Mouse (Mus musculus): Measurements from ENCODE around the gene Marveld3. TPM values are rescaled to one million over a fixed set of nuclear protein-coding genes. Genes with fewer than 3 reads are reported as not detected.

Gene Marveld3
- 11.7 TPM for polyA plus RNA-seq (2021)

DNA sequence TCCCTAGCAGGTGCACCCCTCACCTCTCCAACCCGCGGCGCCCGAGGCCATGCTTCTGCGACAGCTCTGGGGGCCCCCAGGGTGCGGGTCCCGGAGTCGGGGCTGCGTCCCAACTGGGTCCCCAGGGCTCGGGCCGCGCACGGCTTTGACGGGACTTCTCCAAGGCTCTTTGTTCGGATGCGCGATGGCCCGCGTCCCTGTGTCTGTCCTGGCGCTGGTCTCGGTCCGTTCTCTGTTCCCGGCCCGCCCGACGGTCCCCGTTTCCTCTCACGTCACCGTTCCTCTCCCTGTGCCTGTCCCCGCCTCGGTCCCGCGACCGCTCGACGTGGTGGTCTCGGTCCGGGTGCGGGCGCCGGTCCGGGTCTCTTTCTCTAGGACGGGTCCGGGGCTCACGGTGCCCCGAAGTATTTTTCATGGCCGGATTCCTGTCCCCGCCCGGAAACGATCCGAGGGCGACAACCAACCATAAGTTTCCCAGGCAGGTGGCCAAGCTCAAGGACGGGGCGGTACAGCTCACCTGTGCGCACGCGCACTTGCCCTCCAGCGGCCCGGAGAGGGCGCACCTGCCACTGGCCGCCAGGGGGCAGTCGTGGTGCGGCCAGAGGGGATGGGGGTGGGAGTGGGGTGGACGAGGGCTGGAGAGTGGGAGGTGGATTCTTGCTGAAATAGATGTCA is at the start of gene Marveld3:
Gene Marveld3, minus strand, starts transcription at position 511 of the 675 bp plus-strand sequence.
- in situ Hi-C loops (cut with MboI; ENCODE audit: low pct_unique_long_range_greater_than_20kb) = no loop called here
- H3K27me3 ChIP-seq = no peaks in the 10 kb centered on the region
- CTCF ChIA-PET = interaction anchor here (1.0 to 5.0 kb wide), 6 partner anchors 8 to 120 kb away, joined by 3 to 19 read pairs (median 5); no protein-coding TSS in a partner anchor
- POLR2A ChIA-PET = interaction anchor here (0.6 to 1.5 kb wide), 2 partner anchors 42 to 109 kb away, joined by 4 read pairs; no protein-coding TSS in a partner anchor
- ATAC-seq (peak; percentile 19), DNase-seq (ENCODE audit: low read depth, low spot score) (no peak)
- TF ChIP-seq CTCF (IDR thresholded peaks at IDR 0.05) = peak; percentile 92

DNA sequence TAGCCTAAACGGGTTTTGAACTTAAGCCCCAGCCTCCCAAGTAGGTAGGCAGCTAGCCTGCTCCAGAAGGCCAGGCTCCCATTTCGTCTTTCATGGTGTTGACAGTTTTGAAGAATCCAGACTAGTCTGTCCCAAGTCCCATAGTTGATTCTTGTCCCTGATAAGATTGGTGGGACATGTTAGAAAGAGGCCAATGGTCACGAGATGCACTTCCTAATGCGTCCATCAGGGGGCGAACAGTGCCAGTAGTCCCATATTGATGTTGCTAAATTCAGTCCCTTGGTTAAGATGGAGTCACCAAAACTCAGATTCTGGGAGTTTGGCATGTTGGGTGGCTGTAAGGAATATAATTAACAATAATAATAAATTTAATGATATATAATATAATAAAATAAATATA is 48.9 kb upstream of the Marveld3 start:
- peak; percentile 70 for TF ChIP-seq CTCF (IDR thresholded peaks at IDR 0.05)
- peaks cover 15% of the 10 kb centered on the region for H3K27me3 ChIP-seq
- in situ Hi-C loops (cut with MboI; ENCODE audit: low pct_unique_long_range_greater_than_20kb) = no loop called here
- ChIA-PET CTCF (interaction anchor here (0.9 to 1.4 kb wide), 2 partner anchors 58 to 60 kb away, joined by 5 to 6 read pairs; no protein-coding TSS in a partner anchor), POLR2A (no interaction called here)
- DNase-seq (ENCODE audit: low read depth, low spot score) (no peak), ATAC-seq (no peak)

DNA sequence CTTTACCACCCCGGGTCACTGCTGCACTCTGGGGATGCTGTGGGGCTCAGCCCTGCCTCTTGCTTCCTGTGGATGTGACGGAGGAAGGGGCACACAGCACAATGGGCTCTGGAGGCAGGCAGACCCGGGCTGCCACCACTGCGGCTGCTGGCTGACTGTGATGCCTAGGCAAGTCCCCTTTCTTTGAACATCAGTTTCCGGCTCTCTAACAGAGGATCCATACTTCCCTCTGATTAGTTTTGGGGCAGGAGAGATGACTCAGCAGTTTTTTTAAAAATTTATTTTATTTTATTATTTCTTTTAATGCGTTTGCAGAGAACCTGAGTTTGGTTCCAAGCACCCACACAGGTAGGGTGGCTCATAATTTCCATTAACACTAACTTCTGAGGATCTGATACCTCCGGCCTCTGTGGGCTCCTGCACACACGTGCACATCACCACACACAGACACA is 47.0 kb upstream of the Marveld3 start:
- CTCF ChIA-PET = no interaction called here
- in situ Hi-C loops (cut with MboI; ENCODE audit: low pct_unique_long_range_greater_than_20kb) = no loop called here

DNA sequence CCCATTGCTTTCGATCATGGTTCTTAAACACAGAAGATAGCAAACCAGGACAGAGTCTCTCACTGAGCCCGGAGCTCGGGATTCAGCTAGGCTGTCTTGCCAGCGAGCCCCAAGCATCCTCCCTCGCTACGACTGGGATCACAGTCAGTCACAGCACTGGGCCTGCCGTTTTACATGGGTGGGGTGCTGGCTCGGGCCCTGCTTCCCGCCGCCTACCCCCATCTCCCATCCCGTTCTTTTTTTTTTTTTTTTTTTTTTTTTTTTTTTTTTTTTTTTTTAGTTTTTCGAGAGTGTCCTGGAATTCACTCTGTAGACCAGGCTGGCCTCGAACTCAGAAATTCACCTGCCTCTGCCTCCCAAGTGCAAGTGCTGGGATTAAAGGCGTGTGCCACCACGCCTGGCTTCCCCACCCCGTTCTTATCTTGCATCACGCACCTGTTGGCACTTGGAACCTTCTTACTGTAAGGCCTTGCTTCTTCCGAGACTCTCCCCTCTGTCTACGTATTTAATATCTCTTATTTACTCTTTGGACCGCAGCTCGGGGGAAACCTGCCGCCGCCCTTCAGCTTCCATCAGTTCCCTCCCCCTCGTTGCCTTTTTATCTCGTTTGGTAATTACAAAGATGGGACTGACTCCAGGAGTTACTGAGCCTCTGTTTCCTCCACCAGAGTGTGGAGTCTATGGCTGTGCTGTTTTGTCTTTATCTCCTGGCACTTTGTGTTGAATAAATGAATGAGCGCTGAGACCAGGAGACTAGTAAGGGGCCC is 46.4 kb upstream of the Marveld3 start:
- DNase-seq (ENCODE audit: low read depth, low spot score) (no peak), ATAC-seq (no peak)
- CTCF ChIA-PET = no interaction called here
- H3K27me3 ChIP-seq = peaks cover 9% of the 10 kb centered on the region
- no peak for TF ChIP-seq CTCF (IDR thresholded peaks at IDR 0.05)
- in situ Hi-C loops (cut with MboI; ENCODE audit: low pct_unique_long_range_greater_than_20kb) = no loop called here
- POLR2A ChIA-PET = no interaction called here

More for the DNA sequence above, 47.0 kb upstream of the Marveld3 start:
- H3K27me3 ChIP-seq = peaks cover 10% of the 10 kb centered on the region
- ATAC-seq = no peak
- no peak for DNase-seq (ENCODE audit: low read depth, low spot score)
- TF ChIP-seq CTCF (IDR thresholded peaks at IDR 0.05) = no peak
- POLR2A ChIA-PET = no interaction called here

DNA sequence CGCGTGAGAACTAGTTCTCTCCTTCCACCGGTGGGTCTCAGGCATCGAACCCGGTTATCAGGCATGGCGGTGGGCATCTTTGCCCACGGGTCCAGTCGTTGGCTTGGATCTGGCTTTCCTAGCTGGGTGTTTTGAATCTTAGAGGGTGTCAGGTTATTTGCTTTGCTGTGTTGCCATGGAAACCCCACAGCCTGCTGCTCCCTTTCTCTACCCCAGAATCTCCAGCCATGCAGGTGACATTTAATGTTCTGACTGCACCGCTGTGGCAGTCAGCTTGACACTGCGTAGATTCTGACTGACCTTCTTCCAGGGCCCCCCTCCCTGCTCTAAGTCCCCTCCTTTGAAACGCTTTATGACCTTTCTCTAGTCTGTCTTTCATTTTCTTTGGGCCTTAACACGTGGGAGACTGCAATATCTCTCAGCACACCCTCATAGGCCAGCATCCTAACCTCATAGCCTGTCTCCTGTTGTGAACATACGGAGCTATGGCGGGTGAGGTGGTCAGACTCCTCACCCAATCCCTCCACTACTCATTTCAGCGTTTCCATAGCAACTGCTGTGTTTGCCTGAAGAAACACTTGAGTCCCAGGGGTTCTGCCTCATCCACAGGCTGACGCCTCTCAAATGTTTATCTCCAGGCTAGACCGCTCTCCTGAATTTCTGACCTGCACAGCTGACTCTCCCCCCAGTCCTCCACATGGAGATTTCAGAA is 44.5 kb upstream of the Marveld3 start:
- ATAC-seq = no peak
- TF ChIP-seq CTCF (IDR thresholded peaks at IDR 0.05) = no peak
- in situ Hi-C loops (cut with MboI; ENCODE audit: low pct_unique_long_range_greater_than_20kb) = no loop called here
- H3K27me3 ChIP-seq = peaks cover 9% of the 10 kb centered on the region
- ChIA-PET POLR2A (no interaction called here), CTCF (no interaction called here)
- no peak for DNase-seq (ENCODE audit: low read depth, low spot score)

DNA sequence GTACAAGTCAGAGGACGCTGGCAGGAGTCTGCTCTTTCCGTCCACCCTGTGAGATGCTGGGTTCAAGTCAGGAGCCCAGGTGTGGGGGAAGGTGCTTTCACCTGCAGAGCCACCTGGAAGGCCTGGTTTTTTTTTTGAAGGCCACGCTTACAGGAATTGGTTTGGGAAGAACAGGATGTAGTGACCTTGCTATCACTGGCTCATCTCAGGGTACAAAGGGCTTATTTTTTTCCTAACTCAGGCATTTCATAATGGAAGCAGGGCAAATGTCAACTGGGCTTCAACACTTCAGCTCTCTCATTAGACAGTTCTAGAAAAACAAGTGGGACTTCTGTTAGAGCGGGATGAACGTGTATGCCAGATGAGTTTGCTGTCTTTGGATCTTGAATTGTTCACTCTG is 42.3 kb upstream of the Marveld3 start:
- no peak for ATAC-seq
- peaks cover 6% of the 10 kb centered on the region for H3K27me3 ChIP-seq
- TF ChIP-seq CTCF (IDR thresholded peaks at IDR 0.05) = no peak
- in situ Hi-C loops (cut with MboI; ENCODE audit: low pct_unique_long_range_greater_than_20kb) = no loop called here
- no peak for DNase-seq (ENCODE audit: low read depth, low spot score)
- POLR2A ChIA-PET = no interaction called here
- CTCF ChIA-PET = interaction anchor here (4.5 kb wide), 1 partner anchor 33 kb away, joined by 22 read pairs; no protein-coding TSS in a partner anchor

DNA sequence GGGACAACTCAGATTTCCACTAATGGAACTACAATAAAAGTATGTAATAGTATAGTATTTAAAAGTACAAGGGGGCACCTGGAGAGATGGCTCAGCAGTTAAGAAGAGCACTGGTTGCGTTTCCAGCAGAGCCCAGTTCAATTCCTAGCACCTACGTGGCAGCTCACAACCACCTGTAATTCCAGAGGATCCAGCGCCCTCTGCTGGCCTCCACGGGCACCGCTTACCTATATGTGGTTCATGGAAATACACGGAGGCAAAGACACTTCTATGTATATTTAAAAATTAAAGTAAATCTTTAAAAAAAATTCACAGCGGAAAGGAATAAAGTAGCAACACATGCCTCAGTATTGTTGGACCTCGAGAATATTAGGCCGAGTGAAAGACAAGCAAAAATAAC is 41.0 kb upstream of the Marveld3 start:
- H3K27me3 ChIP-seq = peaks cover 6% of the 10 kb centered on the region
- POLR2A ChIA-PET = no interaction called here
- in situ Hi-C loops (cut with MboI; ENCODE audit: low pct_unique_long_range_greater_than_20kb) = no loop called here
- no peak for ATAC-seq
- DNase-seq (ENCODE audit: low read depth, low spot score) = no peak
- TF ChIP-seq CTCF (IDR thresholded peaks at IDR 0.05) = peak; percentile 80
- CTCF ChIA-PET = interaction anchor here (1.6 to 4.5 kb wide), 2 partner anchors 15 to 32 kb away, joined by 3 to 22 read pairs; no protein-coding TSS in a partner anchor

DNA sequence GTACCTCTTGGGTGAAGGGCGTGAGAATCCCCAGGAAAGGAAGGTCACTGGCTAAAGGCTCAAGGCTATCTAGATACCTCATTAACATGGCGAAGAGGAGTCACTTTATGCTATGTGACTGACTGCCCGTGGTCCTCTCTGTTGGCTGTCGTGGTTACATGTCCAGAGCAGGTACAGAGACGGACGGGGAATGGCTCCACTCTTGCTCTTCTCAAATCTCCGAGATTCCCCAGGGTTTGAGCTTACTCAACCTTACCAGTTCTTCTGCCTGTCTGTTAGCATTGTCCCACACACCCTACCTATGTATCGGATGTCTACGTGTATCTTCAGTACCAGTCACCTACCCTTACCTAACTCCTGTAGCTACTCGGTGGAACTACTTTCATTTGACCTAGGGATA is 38.0 kb upstream of the Marveld3 start:
- DNase-seq (ENCODE audit: low read depth, low spot score) (no peak), ATAC-seq (no peak)
- ChIA-PET CTCF (interaction anchor here (4.5 kb wide), 1 partner anchor 29 kb away, joined by 22 read pairs; no protein-coding TSS in a partner anchor), POLR2A (no interaction called here)
- in situ Hi-C loops (cut with MboI; ENCODE audit: low pct_unique_long_range_greater_than_20kb) = no loop called here
- peaks cover 6% of the 10 kb centered on the region for H3K27me3 ChIP-seq
- TF ChIP-seq CTCF (IDR thresholded peaks at IDR 0.05) = no peak

DNA sequence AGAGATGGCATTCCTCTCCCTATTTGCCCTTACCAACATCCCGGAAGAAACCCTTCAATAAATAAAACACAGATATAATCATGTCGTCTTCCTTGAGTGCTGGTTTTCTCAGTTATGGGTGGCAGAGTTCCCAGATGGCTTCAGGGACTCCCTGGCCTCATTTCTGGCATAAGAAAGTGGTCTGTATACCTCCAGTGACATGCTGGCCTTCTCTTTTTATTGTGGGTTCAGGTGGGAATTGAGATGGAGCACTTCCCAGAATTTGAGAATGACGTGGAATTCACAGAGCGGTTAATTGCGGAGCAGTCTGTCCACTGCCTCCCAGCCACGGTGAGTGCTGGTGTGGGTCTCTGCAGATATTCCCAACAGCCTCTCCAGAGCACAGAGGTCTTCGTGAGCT is 36.1 kb upstream of the Marveld3 start:
- POLR2A ChIA-PET = no interaction called here
- ATAC-seq (no peak), DNase-seq (ENCODE audit: low read depth, low spot score) (no peak)
- in situ Hi-C loops (cut with MboI; ENCODE audit: low pct_unique_long_range_greater_than_20kb) = no loop called here
- H3K27me3 ChIP-seq = no peaks in the 10 kb centered on the region
- no peak for TF ChIP-seq CTCF (IDR thresholded peaks at IDR 0.05)
- CTCF ChIA-PET = no interaction called here

DNA sequence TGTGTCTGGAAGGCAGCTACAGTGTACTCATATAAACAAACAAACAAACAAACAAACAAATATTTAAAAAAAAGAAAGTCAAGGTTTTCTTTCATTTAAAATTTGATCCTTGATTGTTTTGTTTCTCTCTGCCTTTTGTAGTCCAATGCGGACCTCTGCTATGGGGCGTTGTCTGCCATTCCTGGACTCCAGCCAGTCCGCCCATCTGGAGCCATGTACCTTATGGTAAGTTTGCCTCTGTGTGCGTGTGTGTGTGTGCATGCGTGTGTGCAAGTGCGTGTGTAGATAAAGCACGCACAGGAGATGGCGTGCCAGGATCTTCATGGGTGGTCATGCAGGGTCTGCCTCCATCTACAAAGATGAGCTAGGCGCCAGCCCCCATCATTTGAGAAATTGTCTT is 35.4 kb upstream of the Marveld3 start:
- no peak for ATAC-seq
- POLR2A ChIA-PET = no interaction called here
- no peaks in the 10 kb centered on the region for H3K27me3 ChIP-seq

More for the DNA sequence above, 35.4 kb upstream of the Marveld3 start:
- TF ChIP-seq CTCF (IDR thresholded peaks at IDR 0.05) = no peak
- DNase-seq (ENCODE audit: low read depth, low spot score) = no peak
- CTCF ChIA-PET = no interaction called here
- in situ Hi-C loops (cut with MboI; ENCODE audit: low pct_unique_long_range_greater_than_20kb) = no loop called here
